Mouse (Mus musculus): ENCODE data around the gene Slc3a1. TPM values are rescaled to one million over a fixed set of nuclear protein-coding genes. Genes with fewer than 3 reads are reported as not detected.

Slc3a1 gene
- polyA plus RNA-seq, 1 experiment from 2014 or later: 1.0 TPM

GRCm38 (mm10) chr17:85070658-85071057, 42.5 kb downstream of the Slc3a1 start:
- TF ChIP-seq CTCF (IDR thresholded peaks at IDR 0.05; ENCODE audit: low read depth): no peak
- TF ChIP-seq EP300 (optimal IDR thresholded peaks at IDR 0.05): no peak
- Histone ChIP-seq H3K4me3 (ENCODE audit: low read depth, low read length) (no peak overlapping the region), H3K9ac (ENCODE audit: low read length) (no peak overlapping the region), H3K27me3 (ENCODE audit: control insufficient read depth, insufficient read depth, low read length) (no peaks in the 10 kb centered on the region), H3K27ac (replicated peaks) (no peak overlapping the region), H3K36me3 (ENCODE audit: control insufficient read depth, insufficient read depth, low read length) (peaks cover 24% of the 10 kb centered on the region), H3K4me2 (replicated peaks; ENCODE audit: low read depth) (no peak overlapping the region), H3K9me3 (ENCODE audit: control insufficient read depth, low read length) (no peaks in the 10 kb centered on the region), H3K4me1 (replicated peaks; ENCODE audit: control insufficient read depth, insufficient read depth) (no peaks in the 10 kb centered on the region)
- ATAC-seq (ENCODE audit: low FRiP score, low TSS enrichment) (no peak), DNase-seq (ENCODE audit: low spot score) (no peak)
- 84% methylated on average over 6 of the region's 6 CpGs for WGBS

GRCm38 (mm10) chr17:85071088-85071775, 43.1 kb downstream of the Slc3a1 start:
- Histone ChIP-seq H3K27me3 (ENCODE audit: control insufficient read depth, insufficient read depth, low read length) (no peaks in the 10 kb centered on the region), H3K9ac (ENCODE audit: low read length) (no peak overlapping the region), H3K4me3 (ENCODE audit: low read depth, low read length) (no peak overlapping the region), H3K4me1 (replicated peaks; ENCODE audit: control insufficient read depth, insufficient read depth) (no peaks in the 10 kb centered on the region), H3K9me3 (ENCODE audit: control insufficient read depth, low read length) (no peaks in the 10 kb centered on the region), H3K4me2 (replicated peaks; ENCODE audit: low read depth) (no peak overlapping the region), H3K36me3 (ENCODE audit: control insufficient read depth, insufficient read depth, low read length) (peaks cover 26% of the 10 kb centered on the region), H3K27ac (replicated peaks) (no peak overlapping the region)
- TF ChIP-seq EP300 (optimal IDR thresholded peaks at IDR 0.05) (no peak), CTCF (IDR thresholded peaks at IDR 0.05; ENCODE audit: low read depth) (peak; percentile 41)
- no peak for ATAC-seq (ENCODE audit: low FRiP score, low TSS enrichment)
- no peak for DNase-seq (ENCODE audit: low spot score)
- 91% methylated on average over 8 of the region's 8 CpGs for WGBS

- no peak for ATAC-seq (ENCODE audit: low FRiP score, low TSS enrichment)
Observed at GRCm38 (mm10) chr17:85072383-85072782, 44.2 kb downstream of the Slc3a1 start.

GRCm38 (mm10) chr17:85073214-85073613, 45.0 kb downstream of the Slc3a1 start:
- Histone ChIP-seq H3K27ac (replicated peaks) (no peak overlapping the region), H3K9me3 (ENCODE audit: control insufficient read depth, low read length) (no peaks in the 10 kb centered on the region), H3K36me3 (ENCODE audit: control insufficient read depth, insufficient read depth, low read length) (peaks cover 24% of the 10 kb centered on the region), H3K4me2 (replicated peaks; ENCODE audit: low read depth) (no peak overlapping the region), H3K4me3 (ENCODE audit: low read depth, low read length) (no peak overlapping the region), H3K4me1 (replicated peaks; ENCODE audit: control insufficient read depth, insufficient read depth) (no peaks in the 10 kb centered on the region), H3K9ac (ENCODE audit: low read length) (no peak overlapping the region), H3K27me3 (ENCODE audit: control insufficient read depth, insufficient read depth, low read length) (no peaks in the 10 kb centered on the region)
- WGBS: 61% methylated on average over 7 of the region's 7 CpGs
- TF ChIP-seq EP300 (optimal IDR thresholded peaks at IDR 0.05) (no peak), CTCF (IDR thresholded peaks at IDR 0.05; ENCODE audit: low read depth) (no peak)
- ATAC-seq (ENCODE audit: low FRiP score, low TSS enrichment) (no peak), DNase-seq (ENCODE audit: low spot score) (no peak)

More at GRCm38 (mm10) chr17:85072383-85072782, 44.2 kb downstream of the Slc3a1 start:
- H3K27me3 ChIP-seq (ENCODE audit: control insufficient read depth, insufficient read depth, low read length): no peaks in the 10 kb centered on the region
- H3K4me3 ChIP-seq (ENCODE audit: low read depth, low read length): no peak overlapping the region
- no peak overlapping the region for H3K27ac ChIP-seq (replicated peaks)
- DNase-seq (ENCODE audit: low spot score): no peak
- H3K9ac ChIP-seq (ENCODE audit: low read length): no peak overlapping the region
- peaks cover 25% of the 10 kb centered on the region for H3K36me3 ChIP-seq (ENCODE audit: control insufficient read depth, insufficient read depth, low read length)
- no peaks in the 10 kb centered on the region for H3K9me3 ChIP-seq (ENCODE audit: control insufficient read depth, low read length)
- TF ChIP-seq EP300 (optimal IDR thresholded peaks at IDR 0.05) (no peak), CTCF (IDR thresholded peaks at IDR 0.05; ENCODE audit: low read depth) (no peak)
- H3K4me1 ChIP-seq (replicated peaks; ENCODE audit: control insufficient read depth, insufficient read depth): no peaks in the 10 kb centered on the region
- WGBS: 70% methylated on average over 11 of the region's 11 CpGs
- no peak overlapping the region for H3K4me2 ChIP-seq (replicated peaks; ENCODE audit: low read depth)

- TF ChIP-seq CTCF (IDR thresholded peaks at IDR 0.05; ENCODE audit: low read depth) (no peak), EP300 (optimal IDR thresholded peaks at IDR 0.05) (no peak)
- DNase-seq (ENCODE audit: low spot score) (no peak), ATAC-seq (ENCODE audit: low FRiP score, low TSS enrichment) (no peak)
- 90% methylated on average over 4 of the region's 4 CpGs for WGBS
- Histone ChIP-seq H3K4me1 (replicated peaks; ENCODE audit: control insufficient read depth, insufficient read depth) (no peaks in the 10 kb centered on the region), H3K4me3 (ENCODE audit: low read depth, low read length) (no peak overlapping the region), H3K27me3 (ENCODE audit: control insufficient read depth, insufficient read depth, low read length) (no peaks in the 10 kb centered on the region), H3K27ac (replicated peaks) (no peak overlapping the region), H3K4me2 (replicated peaks; ENCODE audit: low read depth) (no peak overlapping the region), H3K36me3 (ENCODE audit: control insufficient read depth, insufficient read depth, low read length) (peaks cover 20% of the 10 kb centered on the region), H3K9me3 (ENCODE audit: control insufficient read depth, low read length) (no peaks in the 10 kb centered on the region), H3K9ac (ENCODE audit: low read length) (no peak overlapping the region)
Observed at GRCm38 (mm10) chr17:85074083-85074482, 45.9 kb downstream of the Slc3a1 start.

GRCm38 (mm10) chr17:85079276-85079675, 51.1 kb downstream of the Slc3a1 start:
- no peak for DNase-seq (ENCODE audit: low spot score)

More at GRCm38 (mm10) chr17:85079276-85079675, 51.1 kb downstream of the Slc3a1 start:
- no peak overlapping the region for H3K9ac ChIP-seq (ENCODE audit: low read length)
- no peak overlapping the region for H3K4me2 ChIP-seq (replicated peaks; ENCODE audit: low read depth)
- no peaks in the 10 kb centered on the region for H3K27me3 ChIP-seq (ENCODE audit: control insufficient read depth, insufficient read depth, low read length)
- 91% methylated on average over 3 of the region's 3 CpGs for WGBS
- H3K9me3 ChIP-seq (ENCODE audit: control insufficient read depth, low read length): no peaks in the 10 kb centered on the region
- H3K27ac ChIP-seq (replicated peaks): no peak overlapping the region
- TF ChIP-seq EP300 (optimal IDR thresholded peaks at IDR 0.05): no peak
- 0 out of 2 replicates have a peak, but pooled peaks have one; percentile 4 for TF ChIP-seq CTCF (IDR thresholded peaks at IDR 0.05; ENCODE audit: low read depth)
- no peaks in the 10 kb centered on the region for H3K4me1 ChIP-seq (replicated peaks; ENCODE audit: control insufficient read depth, insufficient read depth)
- no peak overlapping the region for H3K4me3 ChIP-seq (ENCODE audit: low read depth, low read length)
- ATAC-seq (ENCODE audit: low FRiP score, low TSS enrichment): no peak
- H3K36me3 ChIP-seq (ENCODE audit: control insufficient read depth, insufficient read depth, low read length): peaks cover 17% of the 10 kb centered on the region

Measured in stomach, postnatal 0 days (tissue).